Mouse (Mus musculus) left cerebral cortex, adult 9 months (tissue): ENCODE measurements at regions not wholly inside any gene's neighbourhood (a gene's known extent, or its start where the extent isn't known, plus 50 kb on each side); places are given as distances from the start of the nearest gene placed in this dataset.

Experiments used
- DNase-seq, 2 experiments: peaks; one replicate each; pipeline ENCODE4 v3.0.0; 2022; ENCODE audit warnings: low spot score in 2 of 2

DNA sequence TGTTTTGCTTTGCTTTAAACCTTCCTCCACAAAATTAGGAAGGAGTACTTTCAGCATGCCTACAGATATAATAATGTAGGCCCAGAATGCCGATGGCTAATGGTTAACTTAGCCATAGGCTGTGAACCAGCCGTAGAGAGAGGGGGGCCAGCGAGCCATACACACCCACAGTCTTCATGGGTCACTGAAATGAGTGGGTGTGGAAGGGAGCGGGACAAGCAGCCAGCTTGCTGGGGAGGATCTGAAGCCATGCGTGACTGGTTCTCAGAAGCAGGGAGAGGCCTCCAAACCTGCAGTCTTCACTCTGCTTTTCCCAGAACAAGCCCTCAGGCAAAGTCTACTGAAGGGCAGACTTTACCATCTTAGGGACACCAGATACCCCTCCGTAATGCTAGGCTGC lies 50.8 kb upstream of the Ptpn13 start:
- DNase-seq = no peak

DNA sequence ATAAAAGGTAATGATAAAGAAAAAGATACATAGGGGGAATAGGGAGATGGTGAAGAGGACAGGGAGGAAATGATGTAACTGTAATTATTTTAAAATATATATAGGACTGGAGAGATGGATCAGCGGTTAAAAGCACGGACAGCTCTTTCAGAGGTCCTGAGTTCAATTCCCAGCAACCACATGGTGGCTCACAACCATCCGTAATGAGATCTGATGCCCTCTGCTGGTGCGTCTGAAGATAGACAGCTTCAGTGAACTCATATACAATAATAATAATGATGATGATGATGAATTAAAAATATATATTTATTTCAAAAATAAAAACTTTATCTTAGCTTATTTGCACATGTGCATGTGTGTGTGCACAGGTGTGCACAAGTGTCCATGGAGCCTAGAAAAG lies 51.9 kb upstream of the Ptpn13 start:
- no peak for DNase-seq

DNA sequence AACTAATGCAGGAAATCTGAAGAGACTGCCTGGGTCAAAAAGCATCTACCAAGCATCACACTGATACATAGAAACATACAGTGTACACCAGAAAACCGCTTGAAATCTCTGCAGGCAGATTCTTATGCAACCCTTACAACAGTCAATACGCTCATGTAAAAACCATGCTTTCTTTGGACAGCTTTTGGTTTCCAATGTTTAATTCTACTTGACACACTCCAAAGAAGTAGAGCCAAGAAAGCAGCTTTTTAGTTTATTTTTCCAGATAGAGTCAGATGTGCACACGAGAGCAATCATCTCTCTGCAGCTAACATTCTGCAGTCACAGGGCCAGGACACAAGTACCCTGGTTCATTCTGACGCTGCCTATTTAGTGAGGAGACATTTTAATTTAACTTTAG lies 54.5 kb upstream of the Ptpn13 start:
- no peak for DNase-seq

DNA sequence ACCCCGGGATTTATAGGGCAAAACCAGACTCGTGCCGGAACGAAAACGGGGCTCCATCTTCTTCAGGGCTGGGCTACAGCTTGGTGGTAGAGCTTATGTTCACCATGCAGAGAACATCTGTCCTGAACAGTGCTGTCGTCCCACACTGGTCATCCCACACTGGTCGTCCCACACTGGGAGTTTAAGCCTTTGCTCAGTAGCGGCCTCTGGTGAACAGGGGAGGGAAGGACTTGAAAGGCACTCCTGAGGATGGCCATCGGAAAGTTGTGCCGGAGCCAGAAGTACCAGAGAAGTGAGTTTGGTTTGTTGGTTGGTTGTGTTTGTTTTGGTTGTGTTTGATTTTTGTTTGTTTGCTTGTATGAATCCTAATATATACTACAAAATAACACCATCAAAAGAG lies 56.0 kb upstream of the Ptpn13 start:
- no peak for DNase-seq

DNA sequence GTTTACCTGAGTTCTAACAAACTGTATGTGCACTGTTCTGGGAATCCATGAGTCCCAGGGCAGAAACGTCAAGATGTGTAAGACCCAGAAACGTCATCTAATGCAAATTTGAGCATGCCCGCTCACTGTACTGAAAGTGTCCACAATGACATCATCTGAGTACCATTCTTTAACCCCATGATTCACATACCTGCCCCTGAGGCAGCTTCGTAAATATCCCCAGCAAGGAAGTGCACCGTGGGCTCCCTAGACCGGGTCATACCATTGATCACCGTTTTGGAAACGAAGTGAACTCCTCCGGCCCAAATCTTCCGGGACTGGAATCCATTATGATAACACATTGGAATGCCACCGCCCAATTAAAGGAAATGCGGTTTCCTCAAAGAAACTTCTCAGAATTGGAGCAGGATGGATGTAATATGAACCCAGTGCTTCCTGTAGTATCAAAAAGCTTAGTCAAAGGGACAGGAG lies 57.8 kb upstream of the Ptpn13 start:
- DNase-seq = no peak

DNA sequence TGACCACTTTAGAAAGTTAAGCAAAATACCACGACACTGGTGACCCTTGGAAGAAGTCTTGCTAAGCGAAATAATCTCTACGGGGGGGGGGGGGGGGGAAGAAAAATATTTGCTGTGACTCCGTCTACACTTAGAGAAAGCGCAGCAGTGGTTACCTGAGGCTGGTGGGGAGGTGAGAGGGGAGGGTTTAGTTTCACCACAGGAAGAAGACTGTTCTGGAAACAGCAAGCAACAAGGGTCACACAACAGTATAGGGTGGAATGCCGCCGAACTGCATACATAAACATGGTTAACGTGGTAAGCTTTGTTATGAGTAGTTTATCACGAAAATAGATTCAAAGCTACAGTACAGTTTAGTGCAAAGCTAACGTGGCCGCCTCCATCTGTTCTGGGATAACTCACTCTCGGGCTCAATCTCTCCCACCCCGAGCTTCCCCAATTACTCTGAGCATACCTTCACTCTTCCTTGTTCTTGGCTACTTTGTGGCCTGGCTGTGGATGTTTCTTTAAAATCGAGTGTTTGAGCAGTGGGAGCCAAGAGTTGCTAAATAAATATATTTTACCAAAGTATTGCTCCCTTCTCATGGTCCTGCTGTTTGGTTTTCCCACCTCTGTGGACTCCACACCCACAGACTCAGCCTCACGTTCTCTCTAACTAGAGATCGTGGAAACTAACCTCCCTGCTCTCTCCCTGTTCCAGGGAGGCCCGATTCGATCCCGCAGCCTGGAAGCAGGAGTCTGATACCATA lies 59.1 kb upstream of the Ptpn13 start:
- no peak for DNase-seq

DNA sequence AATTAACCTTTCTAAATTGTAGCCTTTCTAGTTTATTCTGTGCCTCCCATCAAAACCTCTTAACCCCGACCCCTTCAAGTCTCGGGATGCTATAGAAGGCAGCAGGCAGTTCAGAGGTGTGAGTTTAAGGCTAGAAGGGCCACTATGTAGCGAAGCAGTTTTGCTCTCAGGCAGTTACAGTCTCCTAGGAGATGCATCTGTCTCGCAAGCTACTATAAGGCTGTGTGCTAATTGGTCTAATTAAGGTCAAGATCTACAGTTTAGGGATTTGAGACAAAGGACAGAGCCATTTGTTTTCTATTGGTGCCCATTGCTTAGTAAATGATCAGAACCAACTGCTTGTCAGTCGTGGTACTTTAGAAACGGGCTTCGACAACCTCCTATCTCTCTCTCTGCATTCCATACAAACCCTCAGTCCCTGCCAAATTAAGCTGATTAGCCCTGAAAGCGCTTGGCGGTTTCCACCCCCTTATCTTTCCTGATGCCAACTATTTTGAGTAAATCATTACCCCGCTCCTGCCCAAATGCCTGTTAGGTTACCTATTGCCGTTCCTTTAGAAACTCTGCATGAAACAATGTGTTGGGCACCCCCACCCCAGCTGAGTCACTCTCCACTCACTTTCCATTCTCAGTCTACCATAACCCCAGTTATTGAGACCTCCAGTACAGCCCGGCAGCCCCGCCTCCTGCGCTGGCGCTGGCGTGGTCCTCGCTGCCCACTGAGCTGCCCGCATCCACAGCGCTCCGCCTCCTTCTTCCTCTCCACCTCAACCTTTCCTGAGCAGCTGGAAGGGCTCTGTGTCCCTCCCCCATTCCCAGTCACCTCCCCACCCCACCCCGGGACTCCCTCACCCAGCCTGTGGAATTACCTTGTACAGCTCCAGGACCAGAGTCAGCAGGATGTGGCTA lies 59.9 kb upstream of the Ptpn13 start:
- no peak for DNase-seq

DNA sequence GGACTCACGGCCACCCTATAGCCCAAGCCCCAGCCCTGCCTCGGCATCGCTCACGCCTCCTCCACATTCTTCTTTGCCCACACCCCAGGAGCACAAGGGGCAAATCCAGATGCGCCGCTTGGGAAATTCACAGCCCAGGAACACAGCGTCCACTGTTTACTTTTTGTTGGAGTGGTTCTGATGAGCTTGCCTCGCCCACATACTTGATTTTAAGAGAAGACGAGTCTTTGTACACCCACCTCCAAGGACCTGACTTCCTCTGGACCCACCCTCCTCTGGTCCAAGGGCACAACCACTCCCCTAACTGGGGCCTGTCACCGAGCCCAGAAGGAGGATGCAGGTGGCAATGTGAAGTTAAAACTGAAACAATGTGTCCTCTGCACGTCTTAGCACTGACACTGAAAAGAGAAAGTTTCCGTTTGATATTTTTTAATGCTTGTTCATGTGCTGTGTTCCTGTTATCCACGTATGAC lies 64.2 kb upstream of the Ptpn13 start:
- DNase-seq = no peak

DNA sequence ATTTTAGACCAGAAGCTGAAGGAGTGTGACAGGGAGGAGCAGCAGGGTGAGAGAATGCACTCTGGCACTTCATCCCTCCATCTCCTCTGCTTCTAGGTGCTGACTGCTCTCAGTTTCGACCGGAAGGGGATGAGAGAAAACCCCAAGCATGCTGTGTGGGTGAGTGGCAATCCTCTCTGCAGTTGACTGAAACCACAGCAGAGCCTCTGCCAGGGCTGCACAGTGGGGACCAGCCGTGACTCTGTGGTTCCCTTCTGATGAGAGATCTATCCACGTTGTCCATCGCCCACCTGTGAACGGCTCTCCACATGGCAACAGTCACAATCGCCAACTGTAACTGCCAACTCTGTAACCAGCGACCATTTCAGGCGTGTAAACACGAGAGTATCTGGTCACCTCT lies 64.6 kb upstream of the Ptpn13 start:
- DNase-seq = no peak

DNA sequence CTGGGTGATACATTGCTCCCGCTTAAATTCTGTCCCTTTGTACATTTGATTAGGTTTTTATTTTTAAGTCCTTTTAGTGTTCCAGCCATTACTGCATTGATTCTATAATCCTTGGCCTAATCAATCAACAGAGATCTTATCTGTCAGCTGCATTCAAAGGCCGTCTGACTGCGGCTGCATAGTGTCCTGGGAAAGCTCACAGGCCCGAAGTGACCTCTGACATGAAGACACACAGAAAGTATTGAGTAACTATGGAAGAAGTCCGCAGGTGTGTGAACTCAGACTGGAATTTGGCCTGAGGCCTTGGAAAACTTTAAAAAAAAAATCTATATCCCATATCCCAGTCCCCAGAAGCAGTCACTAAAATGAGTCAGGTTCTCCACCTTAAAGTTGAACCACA lies 67.4 kb upstream of the Ptpn13 start:
- no peak for DNase-seq

DNA sequence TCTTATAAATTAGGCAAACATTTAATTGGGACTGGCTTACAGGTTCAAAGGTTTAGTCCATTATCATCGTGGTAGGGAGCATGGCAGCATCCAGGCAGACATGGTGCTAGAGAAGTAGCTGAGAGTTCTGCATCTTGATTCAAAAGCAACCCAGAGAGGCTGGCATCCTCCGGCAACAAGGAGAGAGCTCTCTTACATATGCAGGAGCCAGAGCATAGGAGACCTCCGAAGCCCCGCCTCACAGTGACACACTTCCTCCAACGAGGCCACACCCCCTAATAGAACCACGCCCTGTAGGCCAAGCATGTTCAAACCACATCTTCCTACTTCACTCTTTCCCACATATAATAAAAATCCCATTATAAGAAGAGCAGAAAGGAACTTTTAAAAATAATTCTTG lies 68.5 kb upstream of the Ptpn13 start:
- no peak for DNase-seq

DNA sequence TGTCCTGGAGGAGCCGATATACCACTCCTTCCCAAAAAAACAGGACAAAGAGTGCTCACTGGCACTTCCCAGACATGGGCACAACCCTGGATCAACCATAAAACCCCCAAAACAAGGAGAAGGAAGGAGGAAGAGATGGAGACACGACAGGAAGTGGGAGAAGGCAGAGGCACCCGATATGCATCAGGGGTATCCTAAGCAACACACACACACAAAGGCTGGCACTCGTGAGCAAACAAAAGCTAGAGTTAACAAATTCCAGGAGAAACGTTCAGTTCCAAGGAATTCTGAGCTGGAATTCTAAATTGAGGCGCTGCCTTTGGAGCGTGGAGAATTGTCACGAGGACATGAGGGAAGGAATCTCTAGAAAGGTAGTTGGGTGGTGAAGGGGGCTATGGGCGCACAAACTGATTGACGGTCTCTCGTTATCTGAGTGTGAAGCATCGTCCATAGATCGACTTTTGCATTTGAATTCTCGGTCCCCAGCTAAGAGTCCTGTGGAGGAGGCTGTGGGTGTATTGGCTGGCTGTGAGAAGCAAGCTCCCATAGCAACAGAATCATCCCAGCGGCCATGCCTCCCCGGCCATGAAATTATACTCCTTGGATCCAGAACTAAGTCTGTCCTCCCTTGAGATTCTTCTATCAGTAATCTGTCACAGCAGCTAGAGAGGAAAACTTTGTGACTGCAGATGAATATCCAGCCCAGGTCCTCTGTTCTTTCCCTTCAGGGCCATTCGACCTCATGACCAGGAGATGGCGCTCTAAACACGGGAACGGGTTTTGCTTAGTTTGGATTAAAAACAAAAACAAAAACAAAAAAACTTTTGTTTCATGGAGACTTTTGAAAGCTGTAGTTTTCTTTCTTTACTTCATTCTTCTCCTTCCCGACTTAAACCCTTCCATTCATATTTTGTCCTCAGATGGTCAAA lies 69.4 kb upstream of the Ptpn13 start:
- DNase-seq = peak in 1 of 2 experiments; percentile 59

DNA sequence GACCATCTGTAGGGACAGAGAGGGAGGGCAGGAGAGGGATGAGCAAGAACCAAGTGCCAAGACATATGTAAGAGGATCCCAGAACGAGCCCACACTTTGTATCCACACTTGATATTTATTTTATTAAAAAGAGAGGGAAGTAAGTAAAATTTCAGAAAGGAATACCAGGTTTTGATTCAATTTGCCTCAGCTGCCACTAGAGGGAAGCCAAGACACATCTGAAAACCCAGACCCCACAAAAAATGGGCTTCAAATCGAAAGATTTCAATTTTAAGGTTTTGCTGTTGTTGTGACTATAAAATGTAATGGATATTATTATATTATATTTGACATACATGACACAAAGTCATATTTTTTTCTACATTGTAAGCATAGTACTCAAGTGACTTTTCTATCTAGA lies 81.1 kb upstream of the Ptpn13 start:
- DNase-seq = no peak

DNA sequence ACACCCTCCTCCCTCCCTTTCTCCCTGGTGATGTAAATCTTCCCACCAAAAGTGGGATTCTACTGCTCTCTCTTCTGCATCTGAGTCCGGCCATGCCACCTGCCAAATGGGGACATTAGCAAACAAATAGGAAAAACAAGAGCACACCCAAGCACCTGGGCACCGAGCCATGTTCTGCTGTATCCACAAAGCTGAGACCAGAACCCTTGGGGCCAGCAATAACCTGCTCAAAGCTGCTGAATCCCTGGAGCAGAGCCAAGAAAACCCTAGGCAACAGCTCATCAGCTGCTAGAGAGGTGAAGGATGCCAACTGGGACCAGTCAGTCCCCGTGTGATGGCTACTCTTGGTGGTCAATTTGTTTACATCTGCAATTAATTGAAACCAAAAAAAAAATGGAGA lies 83.5 kb upstream of the Ptpn13 start:
- DNase-seq = no peak

DNA sequence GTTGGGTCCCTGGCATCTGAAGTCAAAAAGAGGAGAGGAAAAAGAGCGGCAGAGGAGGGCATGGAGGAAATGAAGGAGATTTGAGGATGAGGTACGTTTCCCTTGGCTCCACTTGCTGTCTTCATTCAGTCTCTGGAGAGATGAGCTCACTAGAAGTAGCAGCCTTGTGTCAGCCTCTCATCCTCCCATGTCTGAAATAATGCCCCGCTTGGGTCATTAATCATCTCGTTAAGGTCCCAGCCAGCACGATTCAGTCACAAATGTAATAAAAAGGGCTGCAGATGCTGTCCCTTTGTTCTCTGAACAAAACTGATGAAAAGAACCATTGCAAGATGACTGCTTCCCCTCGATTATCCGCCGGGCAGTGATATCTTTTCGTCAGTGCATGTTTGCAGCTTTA lies 84.4 kb upstream of the Ptpn13 start:
- no peak for DNase-seq

DNA sequence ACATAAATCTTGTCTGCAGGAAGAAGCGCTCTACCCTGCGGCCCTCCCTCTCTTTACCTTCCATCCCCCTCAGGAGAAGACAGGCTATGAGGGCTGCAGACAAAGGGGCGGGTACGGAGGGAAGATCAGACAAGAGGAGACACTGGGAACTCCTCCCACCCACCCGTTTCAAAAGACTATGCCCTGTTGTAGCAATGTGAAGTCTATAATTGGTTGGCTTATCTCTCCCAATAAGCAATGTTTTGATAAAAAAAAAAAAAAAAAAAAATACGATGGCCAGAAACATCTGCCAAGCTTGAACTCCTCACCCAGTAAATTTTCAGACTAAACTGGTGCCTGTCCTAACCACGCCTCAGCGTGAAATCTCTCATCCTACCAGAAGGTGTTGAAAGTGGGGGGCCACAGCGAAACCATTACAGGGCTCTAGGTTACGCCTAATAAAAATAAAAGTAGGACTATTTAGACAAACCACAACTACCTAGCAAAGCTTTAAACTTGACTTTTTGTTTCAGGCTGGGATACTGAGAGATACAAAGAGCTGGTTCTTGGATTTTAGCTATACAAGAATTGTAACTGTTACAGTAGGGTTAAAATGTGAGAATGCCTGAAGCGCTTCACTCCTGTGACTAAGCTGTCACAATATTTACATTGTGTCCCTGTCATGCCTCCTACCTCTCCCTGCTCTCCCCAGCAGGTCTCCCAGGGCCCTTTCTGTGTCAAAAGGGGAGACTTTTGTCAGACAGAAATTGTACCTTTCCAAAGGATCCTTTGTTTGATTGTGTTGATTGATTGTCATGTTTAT lies 88.1 kb upstream of the Ptpn13 start:
- DNase-seq = no peak

DNA sequence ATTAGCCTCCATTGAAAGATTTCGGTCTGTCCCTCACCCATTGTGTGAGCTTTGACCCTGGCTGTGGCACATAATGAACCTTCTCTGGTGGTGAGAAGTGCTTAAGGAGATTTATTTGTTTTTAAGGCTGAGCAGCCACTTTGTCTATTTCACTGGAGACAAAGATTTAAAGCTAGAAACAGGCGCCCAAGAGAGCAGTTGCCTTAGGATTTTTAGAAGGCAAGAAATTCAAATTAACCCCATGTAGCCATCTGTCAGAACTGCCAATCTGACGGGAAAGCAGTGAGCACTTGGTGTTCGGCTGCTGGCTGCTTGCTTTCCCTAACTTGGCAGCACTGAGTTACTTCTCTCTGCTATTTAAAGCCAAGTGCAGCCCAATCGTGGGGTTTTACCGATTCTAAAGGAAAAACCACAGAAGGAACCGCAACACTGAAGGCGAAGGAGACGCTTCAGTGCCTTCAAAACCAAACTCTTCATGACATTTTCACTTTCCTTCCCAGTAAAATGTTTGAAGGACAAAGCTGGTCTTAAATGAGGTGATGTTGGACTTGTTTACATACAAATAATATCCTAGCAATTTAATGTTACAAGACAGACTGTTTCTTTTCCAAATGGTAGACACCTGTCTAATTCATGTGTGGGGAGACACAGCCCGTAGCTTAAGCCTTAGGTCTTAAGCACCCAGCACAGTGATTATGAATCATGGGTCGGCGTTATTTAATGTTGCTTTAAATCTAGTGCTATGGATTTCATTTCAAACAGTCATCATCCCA lies 88.9 kb upstream of the Ptpn13 start:
- peak in 1 of 2 experiments; percentile 35 for DNase-seq

DNA sequence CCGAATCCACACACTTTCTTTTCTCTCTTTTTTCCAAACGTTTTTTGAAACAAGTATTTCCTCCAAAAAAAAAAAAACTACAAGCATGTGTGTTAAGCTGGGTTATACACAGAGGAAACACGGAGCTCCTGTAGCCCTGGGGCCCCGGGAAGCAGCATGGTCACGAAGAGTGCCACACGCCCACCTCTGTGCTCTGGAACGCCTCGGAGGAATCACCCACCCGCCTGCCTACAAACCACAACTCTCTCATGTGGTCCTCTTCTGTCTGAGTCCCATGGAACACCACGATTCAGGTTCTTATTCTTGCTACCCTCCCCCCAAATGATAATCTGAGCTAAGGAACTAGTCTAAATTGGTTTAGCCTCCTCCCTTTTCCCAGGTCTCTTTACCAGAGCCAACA lies 98.6 kb upstream of the Ptpn13 start:
- DNase-seq = no peak

DNA sequence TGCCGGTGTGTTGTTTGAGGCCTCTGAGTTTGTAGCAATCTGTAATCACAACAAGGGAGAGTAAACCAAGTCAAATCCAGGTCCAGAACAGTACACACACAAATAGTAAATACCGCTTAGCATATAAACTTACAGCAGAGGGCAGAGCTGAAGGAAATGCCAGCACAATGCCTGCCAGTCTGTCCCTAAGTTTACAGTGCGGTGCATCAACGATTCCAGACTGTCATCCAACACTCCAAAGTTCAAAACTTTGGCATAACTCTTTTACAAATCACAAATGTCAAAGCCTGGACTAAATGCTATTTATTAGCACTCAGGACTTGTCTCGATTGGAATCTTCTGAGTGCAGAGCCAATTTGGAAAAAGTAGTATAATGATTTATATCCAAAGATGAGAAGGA lies 104.7 kb upstream of the Ptpn13 start:
- DNase-seq = no peak

DNA sequence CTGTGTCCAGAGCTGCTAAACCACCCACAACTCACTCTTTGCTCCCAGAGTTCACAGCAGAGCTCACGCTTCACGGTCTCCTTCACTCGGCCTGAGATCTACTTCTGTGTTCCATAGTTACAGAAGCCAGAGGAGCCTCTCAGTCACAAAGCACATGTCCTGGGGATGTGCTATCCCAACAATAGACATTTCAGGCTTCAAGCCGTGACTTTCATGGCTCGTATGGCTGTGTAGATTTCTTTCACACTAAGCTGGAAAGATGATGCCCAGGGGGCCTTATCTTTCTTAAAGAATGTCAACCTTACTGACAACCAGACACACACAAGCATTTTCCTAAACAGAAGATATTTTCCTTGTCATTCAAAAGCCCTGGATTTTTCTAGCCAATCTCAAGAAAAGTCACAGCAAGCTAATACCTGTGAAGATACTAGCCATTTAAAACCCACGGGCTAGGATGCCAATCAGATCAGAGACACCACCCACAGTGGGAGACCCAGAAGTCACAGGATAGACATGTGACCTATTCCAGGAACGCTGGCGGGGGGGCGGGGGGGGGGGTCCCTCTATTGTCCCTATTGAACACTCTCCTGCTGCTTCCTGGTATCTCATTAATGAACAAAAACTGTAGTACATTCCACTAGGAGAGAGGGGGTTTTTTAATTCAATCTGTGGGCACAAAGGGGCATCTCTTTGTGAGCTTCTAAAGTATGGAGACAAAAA lies 98.8 kb upstream of the Mapk10 start:
- no peak for DNase-seq
